Mouse (Mus musculus): Measurements from ENCODE around the gene Cd99l2. TPM values are rescaled to one million over a fixed set of nuclear protein-coding genes. Genes with fewer than 3 reads are reported as not detected.

Gene Cd99l2
- polyA plus RNA-seq, 1 experiment, result 22.5 TPM

DNA sequence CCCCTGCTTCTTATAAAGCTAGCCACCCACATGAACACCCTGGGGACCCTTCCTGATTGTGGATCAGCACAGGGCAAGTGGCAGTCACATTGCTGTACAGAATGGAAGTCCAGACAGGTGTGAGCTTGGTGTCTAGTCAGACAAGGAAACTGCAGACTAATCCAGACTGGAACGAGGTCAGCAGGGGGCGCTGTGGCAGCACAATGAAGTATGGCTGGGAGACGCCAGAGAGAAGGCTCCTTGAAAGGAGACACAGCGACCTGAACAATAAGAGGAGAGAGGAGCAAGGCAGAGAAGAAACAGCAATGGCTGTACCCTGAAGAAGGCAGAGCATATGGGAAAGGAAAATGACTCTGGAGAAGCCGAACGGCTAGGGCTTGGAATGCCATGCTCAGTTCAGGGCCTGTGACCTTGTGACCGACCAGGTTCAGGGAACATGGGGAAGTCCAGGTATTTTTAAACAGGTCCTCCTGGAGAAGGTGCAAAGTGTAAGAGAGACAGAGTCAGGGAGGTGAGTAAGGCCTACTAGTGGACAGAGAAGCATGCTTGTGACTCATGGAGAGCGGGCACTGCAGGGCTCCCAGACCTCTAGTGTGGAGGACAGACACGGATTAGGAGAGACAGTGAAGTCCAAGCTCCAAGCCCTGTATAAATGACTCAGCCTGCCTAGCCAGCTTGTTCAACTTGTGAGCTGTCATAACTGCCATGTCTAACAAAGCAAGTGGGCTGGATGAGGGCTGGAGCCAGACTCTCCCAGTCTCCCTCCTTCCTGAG is 66.7 kb downstream of the Cd99l2 start:
- Histone ChIP-seq H3K79me2 (ENCODE audit: control insufficient read depth, insufficient read depth) (no peaks in the 10 kb centered on the region), H3ac (ENCODE audit: control insufficient read depth, insufficient read length, low read depth) (no peak overlapping the region), H3K27me3 (ENCODE audit: control insufficient read depth, insufficient read depth, insufficient read length) (no peaks in the 10 kb centered on the region), H3K36me3 (ENCODE audit: control insufficient read depth, insufficient read depth) (no peaks in the 10 kb centered on the region), H3K79me3 (ENCODE audit: low read depth) (no peaks in the 10 kb centered on the region), H3K4me3 (ENCODE audit: insufficient read depth, poor library complexity, severe bottlenecking) (no peak overlapping the region)
- TF ChIP-seq FOSL1 (IDR thresholded peaks at IDR 0.05; ENCODE audit: insufficient read depth, low read length, poor library complexity, severe bottlenecking), result no peak
- no peak for TF ChIP-seq MYOD1 (IDR thresholded peaks at IDR 0.05; ENCODE audit: control insufficient read depth, insufficient read length, low read depth)
- peak; percentile 23 for TF ChIP-seq CTCF (IDR thresholded peaks at IDR 0.05; ENCODE audit: control insufficient read depth, insufficient read depth, insufficient read length)
- TF ChIP-seq CEBPB (IDR thresholded peaks at IDR 0.05; ENCODE audit: low read depth), result no peak
- TF ChIP-seq MYOG (IDR thresholded peaks at IDR 0.05; ENCODE audit: control insufficient read depth, extremely low read depth, insufficient read length), result no peak

DNA sequence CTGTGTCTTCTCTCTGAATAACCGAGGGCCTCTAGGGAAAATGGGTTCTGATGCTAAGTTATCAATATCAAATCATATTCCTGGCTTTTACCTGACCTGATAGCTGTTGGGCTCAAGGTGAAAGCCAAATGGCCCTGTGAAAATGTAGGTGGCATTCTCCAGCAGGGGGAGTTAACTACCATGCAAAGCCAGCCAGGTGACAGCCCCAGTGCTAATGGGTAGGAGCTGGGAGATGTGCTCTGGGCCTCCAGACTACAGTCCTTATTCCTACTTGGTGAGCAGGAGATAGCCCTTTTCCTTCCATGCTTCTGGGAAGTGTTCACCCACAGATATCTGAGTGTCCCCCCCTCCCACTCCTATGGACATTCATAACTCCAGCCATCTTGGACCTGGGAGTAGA is 67.8 kb downstream of the Cd99l2 start:
- H3K4me3 ChIP-seq (ENCODE audit: insufficient read depth, poor library complexity, severe bottlenecking), result no peak overlapping the region
- TF ChIP-seq MYOG (IDR thresholded peaks at IDR 0.05; ENCODE audit: control insufficient read depth, extremely low read depth, insufficient read length) (no peak), USF1 (IDR thresholded peaks at IDR 0.05; ENCODE audit: low read depth) (no peak)
- no peak overlapping the region for H3ac ChIP-seq (ENCODE audit: control insufficient read depth, insufficient read length, low read depth)
- H3K79me2 ChIP-seq (ENCODE audit: control insufficient read depth, insufficient read depth), result no peaks in the 10 kb centered on the region
- no peaks in the 10 kb centered on the region for H3K79me3 ChIP-seq (ENCODE audit: low read depth)
- H3K27me3 ChIP-seq (ENCODE audit: control insufficient read depth, insufficient read depth, insufficient read length), result no peaks in the 10 kb centered on the region
- no peaks in the 10 kb centered on the region for H3K36me3 ChIP-seq (ENCODE audit: control insufficient read depth, insufficient read depth)

GRCm38 (mm10) chrX:71413616-71414015 is 79.0 kb downstream of the Cd99l2 start:
- Histone ChIP-seq H3K79me3 (ENCODE audit: low read depth) (no peaks in the 10 kb centered on the region), H3K27me3 (ENCODE audit: control insufficient read depth, insufficient read depth, insufficient read length) (no peaks in the 10 kb centered on the region), H3K4me3 (ENCODE audit: insufficient read depth, poor library complexity, severe bottlenecking) (no peak overlapping the region), H3K79me2 (ENCODE audit: control insufficient read depth, insufficient read depth) (no peaks in the 10 kb centered on the region), H3ac (ENCODE audit: control insufficient read depth, insufficient read length, low read depth) (no peak overlapping the region), H3K36me3 (ENCODE audit: control insufficient read depth, insufficient read depth) (no peaks in the 10 kb centered on the region)
- TF ChIP-seq MAX (IDR thresholded peaks at IDR 0.05) (no peak), FOSL1 (IDR thresholded peaks at IDR 0.05; ENCODE audit: insufficient read depth, low read length, poor library complexity, severe bottlenecking) (no peak), USF1 (IDR thresholded peaks at IDR 0.05; ENCODE audit: low read depth) (no peak), MYOG (IDR thresholded peaks at IDR 0.05; ENCODE audit: control insufficient read depth, extremely low read depth, insufficient read length) (no peak), CEBPB (IDR thresholded peaks at IDR 0.05; ENCODE audit: low read depth) (no peak), MYOD1 (IDR thresholded peaks at IDR 0.05; ENCODE audit: control insufficient read depth, insufficient read length, low read depth) (no peak), CTCF (IDR thresholded peaks at IDR 0.05; ENCODE audit: control insufficient read depth, insufficient read depth, insufficient read length) (no peak)

GRCm38 (mm10) chrX:71412776-71413175 is 79.9 kb downstream of the Cd99l2 start:
- H3K4me3 ChIP-seq (ENCODE audit: insufficient read depth, poor library complexity, severe bottlenecking), result no peak overlapping the region
- no peaks in the 10 kb centered on the region for H3K79me3 ChIP-seq (ENCODE audit: low read depth)
- H3ac ChIP-seq (ENCODE audit: control insufficient read depth, insufficient read length, low read depth), result no peak overlapping the region
- no peaks in the 10 kb centered on the region for H3K27me3 ChIP-seq (ENCODE audit: control insufficient read depth, insufficient read depth, insufficient read length)
- H3K36me3 ChIP-seq (ENCODE audit: control insufficient read depth, insufficient read depth), result no peaks in the 10 kb centered on the region
- no peak for TF ChIP-seq CTCF (IDR thresholded peaks at IDR 0.05; ENCODE audit: control insufficient read depth, insufficient read depth, insufficient read length)
- no peak for TF ChIP-seq USF1 (IDR thresholded peaks at IDR 0.05; ENCODE audit: low read depth)
- no peak for TF ChIP-seq CEBPB (IDR thresholded peaks at IDR 0.05; ENCODE audit: low read depth)
- TF ChIP-seq MYOG (IDR thresholded peaks at IDR 0.05; ENCODE audit: control insufficient read depth, extremely low read depth, insufficient read length), result no peak
- TF ChIP-seq MAX (IDR thresholded peaks at IDR 0.05), result no peak
- TF ChIP-seq MYOD1 (IDR thresholded peaks at IDR 0.05; ENCODE audit: control insufficient read depth, insufficient read length, low read depth), result no peak
- TF ChIP-seq FOSL1 (IDR thresholded peaks at IDR 0.05; ENCODE audit: insufficient read depth, low read length, poor library complexity, severe bottlenecking), result no peak
- no peaks in the 10 kb centered on the region for H3K79me2 ChIP-seq (ENCODE audit: control insufficient read depth, insufficient read depth)

GRCm38 (mm10) chrX:71408386-71408785 is 84.3 kb downstream of the Cd99l2 start:
- TF ChIP-seq MAX (IDR thresholded peaks at IDR 0.05), result no peak
- TF ChIP-seq MYOD1 (IDR thresholded peaks at IDR 0.05; ENCODE audit: control insufficient read depth, insufficient read length, low read depth), result no peak
- no peak for TF ChIP-seq MYOG (IDR thresholded peaks at IDR 0.05; ENCODE audit: control insufficient read depth, extremely low read depth, insufficient read length)
- TF ChIP-seq FOSL1 (IDR thresholded peaks at IDR 0.05; ENCODE audit: insufficient read depth, low read length, poor library complexity, severe bottlenecking), result no peak
- TF ChIP-seq CEBPB (IDR thresholded peaks at IDR 0.05; ENCODE audit: low read depth), result no peak
- no peak for TF ChIP-seq USF1 (IDR thresholded peaks at IDR 0.05; ENCODE audit: low read depth)
- no peak for TF ChIP-seq CTCF (IDR thresholded peaks at IDR 0.05; ENCODE audit: control insufficient read depth, insufficient read depth, insufficient read length)
- H3K36me3 ChIP-seq (ENCODE audit: control insufficient read depth, insufficient read depth), result no peaks in the 10 kb centered on the region
- no peaks in the 10 kb centered on the region for H3K27me3 ChIP-seq (ENCODE audit: control insufficient read depth, insufficient read depth, insufficient read length)
- no peak overlapping the region for H3ac ChIP-seq (ENCODE audit: control insufficient read depth, insufficient read length, low read depth)
- H3K4me3 ChIP-seq (ENCODE audit: insufficient read depth, poor library complexity, severe bottlenecking), result no peak overlapping the region
- no peaks in the 10 kb centered on the region for H3K79me3 ChIP-seq (ENCODE audit: low read depth)
- H3K79me2 ChIP-seq (ENCODE audit: control insufficient read depth, insufficient read depth), result no peaks in the 10 kb centered on the region

DNA sequence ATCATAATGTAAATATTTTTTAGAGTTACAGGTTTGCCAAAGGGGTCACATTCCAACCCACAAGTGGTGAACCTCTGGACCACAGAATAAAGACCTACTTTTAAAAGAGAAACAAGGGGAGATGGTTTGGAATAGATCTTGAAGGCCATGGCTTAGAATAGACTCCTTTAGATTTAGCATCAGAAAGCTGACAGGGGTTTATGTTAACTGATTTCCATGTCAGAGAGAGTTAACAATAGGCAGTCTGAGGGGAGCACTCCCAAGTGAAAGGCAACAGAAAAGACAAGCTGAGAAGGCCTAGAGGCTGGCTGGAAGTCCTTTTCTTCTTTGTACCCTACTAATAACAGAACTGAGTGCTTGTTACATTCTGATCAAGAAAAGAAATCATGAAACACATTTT is 86.4 kb downstream of the Cd99l2 start:
- no peak overlapping the region for H3K4me3 ChIP-seq (ENCODE audit: insufficient read depth, poor library complexity, severe bottlenecking)
- no peaks in the 10 kb centered on the region for H3K79me2 ChIP-seq (ENCODE audit: control insufficient read depth, insufficient read depth)
- H3K27me3 ChIP-seq (ENCODE audit: control insufficient read depth, insufficient read depth, insufficient read length), result no peaks in the 10 kb centered on the region
- TF ChIP-seq CTCF (IDR thresholded peaks at IDR 0.05; ENCODE audit: control insufficient read depth, insufficient read depth, insufficient read length) (no peak), USF1 (IDR thresholded peaks at IDR 0.05; ENCODE audit: low read depth) (no peak), CEBPB (IDR thresholded peaks at IDR 0.05; ENCODE audit: low read depth) (no peak), MAX (IDR thresholded peaks at IDR 0.05) (no peak), FOSL1 (IDR thresholded peaks at IDR 0.05; ENCODE audit: insufficient read depth, low read length, poor library complexity, severe bottlenecking) (no peak), MYOG (IDR thresholded peaks at IDR 0.05; ENCODE audit: control insufficient read depth, extremely low read depth, insufficient read length) (no peak), MYOD1 (IDR thresholded peaks at IDR 0.05; ENCODE audit: control insufficient read depth, insufficient read length, low read depth) (no peak)
- H3K36me3 ChIP-seq (ENCODE audit: control insufficient read depth, insufficient read depth), result no peaks in the 10 kb centered on the region
- H3K79me3 ChIP-seq (ENCODE audit: low read depth), result no peaks in the 10 kb centered on the region
- H3ac ChIP-seq (ENCODE audit: control insufficient read depth, insufficient read length, low read depth), result no peak overlapping the region

Data from C2C12 (cell line).